Mouse (Mus musculus) testis, postnatal 10 days (tissue): ENCODE data around the gene Atxn3.
A peak's percentile ranks its signal among the peaks of the same experiment; 100 is the strongest.
"Not testable (repeated sequence)": the region's sequence is repeated elsewhere in the genome, so short reads cannot be mapped to it uniquely, and the experiment has no call there.

ENCODE experiments used
- DNase-seq: peaks from one replicate; pipeline ENCODE4 v3.0.0; 2021; ENCODE audit warnings: low spot score

Atxn3 gene

DNA sequence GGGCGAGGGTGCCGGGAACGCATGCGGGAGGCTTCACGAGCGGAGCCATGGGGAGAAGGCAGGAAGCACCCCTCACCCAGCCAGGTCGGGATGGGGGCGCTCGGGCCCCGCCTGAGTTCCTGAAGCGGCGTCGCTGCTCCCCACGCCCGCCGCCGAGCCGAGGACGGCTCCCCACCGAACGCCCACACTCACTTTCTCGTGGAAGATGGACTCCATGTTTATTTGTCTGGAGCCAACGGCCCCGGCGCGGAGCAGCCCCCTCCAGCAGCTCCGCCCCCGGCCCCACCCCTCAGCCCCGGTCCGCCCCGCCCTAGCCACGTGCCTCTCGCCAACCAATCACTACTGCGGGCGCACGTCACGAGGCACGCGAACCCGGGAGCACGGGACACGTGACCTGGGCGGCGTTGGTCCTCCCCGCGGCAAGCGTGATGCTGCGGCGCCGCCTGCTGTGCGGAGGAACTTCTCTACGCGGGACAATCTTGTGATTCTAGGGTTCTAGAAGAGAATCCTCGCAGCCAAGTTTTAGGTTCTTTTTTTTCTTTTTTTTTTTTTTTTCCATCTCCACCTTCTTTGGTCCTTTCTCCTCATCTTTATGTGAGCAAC, at the start of gene Atxn3:
Gene Atxn3, minus strand, starts transcription at position 305 of the 603 bp plus-strand sequence.
- DNase-seq = peak; percentile 99

DNA sequence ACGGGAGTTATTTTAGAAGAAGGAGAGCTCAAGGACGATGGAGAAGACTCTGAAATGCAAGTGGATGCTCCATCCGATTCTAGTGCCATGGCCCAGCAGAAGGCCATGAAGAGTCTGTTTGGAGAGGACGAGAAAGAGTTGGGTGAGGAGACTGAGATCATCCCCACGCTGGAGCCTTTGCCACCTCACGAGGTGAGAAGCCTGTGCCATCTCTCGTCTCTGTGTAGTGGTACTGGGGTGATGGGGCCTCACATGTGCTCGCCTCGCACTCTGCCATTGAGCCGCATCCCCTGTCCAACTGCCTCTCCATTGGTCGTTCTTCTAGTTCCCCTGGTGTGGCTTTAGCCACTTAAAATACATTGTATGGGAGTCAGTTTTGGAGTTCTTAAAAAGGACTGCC, 42.7 kb upstream of the Atxn3 start:
- no peak for DNase-seq

DNA sequence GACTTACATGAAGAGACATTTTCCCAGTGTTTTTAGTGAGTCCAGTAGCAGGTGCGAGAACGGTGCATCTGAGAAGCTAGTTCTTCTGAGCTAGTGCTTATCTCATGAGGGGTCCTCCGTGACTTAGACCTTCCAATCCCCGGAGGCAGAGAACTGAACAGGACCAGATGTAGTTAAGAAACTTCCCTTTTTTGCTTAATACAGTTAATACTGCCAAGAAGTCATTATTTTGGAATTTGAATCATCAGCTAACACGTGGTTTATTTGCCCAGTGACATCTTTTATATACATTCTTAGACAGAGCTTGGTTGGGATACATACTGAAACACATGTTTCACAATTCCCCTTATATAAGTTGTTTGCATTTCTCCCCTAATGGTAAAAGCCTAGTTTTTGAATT, 40.9 kb upstream of the Atxn3 start:
- no peak for DNase-seq

DNA sequence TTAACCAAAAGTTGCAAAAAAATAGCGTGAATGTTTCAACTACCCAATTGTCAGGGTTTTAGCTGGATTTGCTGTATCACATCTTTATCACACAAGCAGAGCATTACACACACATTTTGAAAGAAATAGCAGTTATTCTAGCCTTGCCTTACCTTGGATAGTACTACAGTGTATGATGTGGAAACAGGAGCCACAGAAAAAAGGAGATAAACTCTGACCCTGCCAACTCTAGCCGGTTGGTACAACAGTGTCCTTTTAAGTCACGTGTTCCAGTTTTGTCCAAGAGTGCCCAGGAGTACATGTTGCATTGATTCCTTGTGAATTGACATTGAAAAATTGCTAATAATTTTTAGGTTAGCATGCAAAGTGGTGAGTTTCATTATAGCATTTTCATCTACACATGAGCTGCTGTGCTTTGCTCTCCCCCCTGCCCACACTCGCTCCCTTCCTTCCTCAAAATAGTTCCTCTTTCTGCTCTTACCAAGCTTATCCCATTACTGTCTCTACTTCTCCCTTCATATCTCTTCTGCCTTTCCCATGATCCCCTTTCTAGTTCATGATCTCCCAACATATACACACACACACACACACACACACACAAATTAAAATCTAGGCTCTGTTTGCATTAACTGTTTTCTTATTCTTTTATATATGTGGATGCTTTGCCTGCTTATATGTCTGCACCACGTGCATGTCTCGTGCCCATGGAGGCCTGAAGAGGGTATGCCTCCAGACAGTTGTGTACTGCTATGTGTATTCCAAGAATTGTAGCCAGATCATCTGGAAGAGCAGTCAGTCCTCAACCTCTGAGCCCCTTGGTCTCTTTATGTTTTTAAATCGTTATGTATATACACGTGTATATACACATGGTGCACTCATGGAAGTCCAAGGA, 36.8 kb upstream of the Atxn3 start:
- no peak for DNase-seq

DNA sequence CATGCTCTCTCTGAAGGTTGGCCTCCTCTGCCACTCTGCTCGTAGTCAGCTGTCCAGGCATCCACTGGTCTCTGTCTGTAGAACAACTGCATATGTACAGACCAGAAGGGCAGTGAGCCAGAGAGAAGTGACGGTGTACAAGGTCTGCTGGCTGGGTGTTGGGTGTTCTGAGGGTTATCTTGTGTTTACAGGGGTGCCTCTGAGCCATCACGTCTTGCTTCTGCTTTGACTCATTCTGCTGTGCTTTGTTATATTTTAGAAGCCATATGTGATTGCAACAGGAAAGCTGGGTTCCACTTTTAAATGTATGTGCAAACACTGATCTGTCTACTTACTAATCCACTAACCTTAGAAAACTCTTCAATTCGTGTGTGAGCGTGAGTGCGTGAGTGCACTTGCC, 29.6 kb upstream of the Atxn3 start:
- no peak for DNase-seq

DNA sequence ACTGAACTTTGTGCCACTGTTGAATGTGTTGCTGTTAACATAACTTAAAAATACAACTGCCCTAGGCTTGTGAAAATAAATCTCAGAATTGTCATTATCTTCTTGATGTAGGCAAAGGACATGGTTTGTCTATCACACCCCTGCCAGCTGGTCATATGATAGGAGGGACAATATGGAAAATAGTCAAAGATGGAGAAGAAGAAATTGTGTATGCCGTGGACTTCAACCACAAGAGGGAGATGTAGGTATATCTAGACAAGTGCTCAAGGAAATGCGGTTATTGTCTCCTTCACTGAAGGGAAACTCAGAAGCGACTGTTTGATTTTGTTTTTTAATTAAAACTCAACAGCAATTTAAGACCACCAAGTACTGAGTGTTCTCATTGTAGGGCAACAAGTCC, 27.1 kb upstream of the Atxn3 start:
- no peak for DNase-seq

DNA sequence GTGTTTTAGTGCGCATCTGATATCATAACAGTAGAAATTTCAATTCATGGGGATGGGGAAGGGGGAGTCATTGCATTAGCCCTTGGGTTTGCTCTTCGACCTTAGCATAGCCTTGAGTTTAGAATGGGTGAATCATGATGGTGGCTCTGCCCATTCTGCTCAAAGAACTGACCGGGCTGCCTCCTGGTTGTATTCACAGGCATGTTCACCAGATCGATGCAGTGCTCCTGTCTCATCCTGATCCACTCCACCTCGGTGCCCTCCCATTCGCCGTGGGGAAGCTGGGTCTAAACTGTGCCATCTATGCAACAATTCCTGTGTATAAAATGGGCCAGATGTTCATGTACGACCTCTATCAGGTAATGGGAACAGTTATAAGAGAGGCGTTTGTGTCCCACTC, 24.9 kb upstream of the Atxn3 start:
- no peak for DNase-seq

DNA sequence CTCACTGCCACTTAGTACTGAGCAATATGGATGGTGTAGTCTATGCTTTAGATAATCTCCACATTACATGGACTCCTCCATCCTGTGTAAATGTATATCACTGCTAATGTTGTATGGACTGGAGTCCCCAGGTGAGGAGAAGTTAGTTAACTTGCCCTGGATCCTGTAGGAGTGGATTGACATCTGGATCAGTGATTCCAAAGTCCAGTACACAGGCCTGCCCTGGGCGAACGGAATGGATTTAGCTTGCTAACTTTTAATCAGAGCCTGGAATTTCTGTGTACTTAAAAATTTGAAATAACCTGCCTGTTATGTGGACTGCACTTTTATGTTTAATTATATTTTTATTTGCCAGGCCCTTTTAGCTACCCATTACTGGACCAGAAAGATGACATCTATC, 23.5 kb upstream of the Atxn3 start:
- no peak for DNase-seq

DNA sequence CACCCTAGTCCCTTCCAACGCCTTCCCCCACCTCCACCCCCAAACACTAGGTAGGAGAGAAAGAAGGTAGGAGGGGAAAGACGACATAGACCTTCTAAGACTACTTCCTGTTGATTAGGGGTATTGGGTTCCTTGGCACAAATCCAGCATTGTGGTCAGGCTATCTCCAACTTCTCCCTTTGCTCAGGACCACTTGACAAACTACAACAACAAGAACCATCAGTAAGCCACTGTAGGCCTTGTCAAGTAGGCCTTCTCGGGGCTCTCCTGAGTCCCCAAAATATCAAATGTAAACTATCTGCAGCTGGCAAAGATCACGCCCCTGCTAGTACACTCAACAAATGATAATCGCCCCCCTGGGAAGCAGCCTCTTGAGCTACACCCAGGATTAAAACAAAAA, 22.2 kb upstream of the Atxn3 start:
- no peak for DNase-seq

DNA sequence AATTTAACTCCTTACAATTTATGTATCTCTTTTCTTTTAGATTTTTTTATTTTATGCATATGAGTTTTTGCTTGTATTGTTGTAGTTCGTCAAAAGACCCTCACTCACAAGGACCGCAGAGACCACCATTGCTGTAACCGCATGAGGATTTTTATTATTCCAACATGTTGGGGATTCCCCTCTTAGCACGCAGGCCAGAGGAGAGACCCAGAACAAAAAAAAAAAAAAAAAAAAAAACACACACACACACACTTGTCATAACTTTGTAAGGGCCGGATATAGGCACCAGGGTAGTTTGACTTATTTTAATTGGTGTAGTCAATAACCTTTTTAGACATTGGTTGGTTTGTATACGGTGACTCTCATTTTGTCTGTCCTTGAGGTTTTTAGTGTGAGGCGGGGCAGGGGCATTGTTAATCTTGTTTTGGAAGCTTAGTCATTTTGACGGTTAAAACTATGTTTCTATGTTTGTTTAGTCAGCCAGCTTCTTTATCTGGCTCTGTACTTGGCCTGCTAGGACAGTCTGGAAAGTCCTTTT, 21.2 kb upstream of the Atxn3 start:
- no peak for DNase-seq

DNA sequence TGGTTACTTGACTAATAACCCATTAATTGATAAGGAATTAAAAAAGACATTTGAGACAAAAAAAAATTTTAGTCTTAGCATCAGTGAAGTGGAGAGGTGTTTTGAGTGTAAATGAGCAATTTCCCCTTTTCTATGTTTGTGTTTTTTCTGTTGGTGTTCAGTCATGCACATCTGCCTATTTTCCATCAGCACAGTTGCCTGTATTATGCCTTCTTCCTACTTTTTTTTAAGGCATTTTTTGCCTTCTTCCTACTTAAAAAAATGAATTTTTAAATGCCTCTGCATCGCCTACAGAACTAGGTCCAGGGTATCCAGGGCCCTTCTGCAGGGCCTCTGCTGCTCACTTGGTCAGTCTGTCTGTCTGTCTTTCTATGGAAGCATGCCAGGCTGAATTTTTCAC, 20.5 kb upstream of the Atxn3 start:
- no peak for DNase-seq

DNA sequence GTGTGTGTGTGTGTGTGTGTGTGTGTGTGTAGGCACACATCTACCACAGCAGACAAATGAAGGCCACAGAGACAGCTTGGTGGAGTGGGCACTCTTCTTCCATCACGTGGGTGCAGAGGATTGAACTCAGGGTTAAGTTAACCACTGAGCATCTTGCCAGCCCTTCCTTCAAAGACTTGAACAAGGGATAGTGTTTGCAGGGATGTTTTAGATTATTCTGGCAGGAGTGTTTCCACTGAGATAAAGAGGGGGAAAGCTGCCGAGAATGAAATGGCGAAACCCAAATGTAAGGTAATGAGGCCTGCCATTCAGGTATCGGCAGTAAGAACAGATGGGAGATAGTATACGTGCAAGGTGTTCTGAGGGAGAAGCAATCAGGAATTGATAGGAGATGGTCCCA, 20.1 kb upstream of the Atxn3 start:
- DNase-seq = no peak

DNA sequence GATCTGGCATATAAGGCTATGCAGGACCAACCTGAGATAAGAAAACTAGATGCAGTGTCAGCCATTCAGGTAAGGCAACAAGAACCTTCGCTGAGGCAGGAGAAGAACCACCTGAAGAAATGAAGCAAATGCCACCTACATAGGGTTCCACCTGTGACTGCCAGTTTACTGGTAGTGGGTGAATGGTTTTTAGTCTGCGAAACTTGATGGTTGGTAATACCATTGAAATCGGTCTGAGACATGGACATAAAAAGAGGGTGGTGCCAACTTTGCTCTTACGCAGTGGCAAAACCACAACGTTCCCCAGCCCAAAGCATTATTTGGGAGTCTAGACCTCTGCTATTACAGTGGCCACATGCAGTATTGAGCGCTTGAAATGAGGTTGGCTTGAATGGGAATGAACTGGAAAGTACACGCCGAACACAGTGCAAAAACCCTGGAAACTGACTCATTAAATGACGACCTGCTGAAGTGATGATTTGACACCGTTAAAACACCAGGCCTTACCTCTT, 19.4 kb upstream of the Atxn3 start:
- no peak for DNase-seq

DNA sequence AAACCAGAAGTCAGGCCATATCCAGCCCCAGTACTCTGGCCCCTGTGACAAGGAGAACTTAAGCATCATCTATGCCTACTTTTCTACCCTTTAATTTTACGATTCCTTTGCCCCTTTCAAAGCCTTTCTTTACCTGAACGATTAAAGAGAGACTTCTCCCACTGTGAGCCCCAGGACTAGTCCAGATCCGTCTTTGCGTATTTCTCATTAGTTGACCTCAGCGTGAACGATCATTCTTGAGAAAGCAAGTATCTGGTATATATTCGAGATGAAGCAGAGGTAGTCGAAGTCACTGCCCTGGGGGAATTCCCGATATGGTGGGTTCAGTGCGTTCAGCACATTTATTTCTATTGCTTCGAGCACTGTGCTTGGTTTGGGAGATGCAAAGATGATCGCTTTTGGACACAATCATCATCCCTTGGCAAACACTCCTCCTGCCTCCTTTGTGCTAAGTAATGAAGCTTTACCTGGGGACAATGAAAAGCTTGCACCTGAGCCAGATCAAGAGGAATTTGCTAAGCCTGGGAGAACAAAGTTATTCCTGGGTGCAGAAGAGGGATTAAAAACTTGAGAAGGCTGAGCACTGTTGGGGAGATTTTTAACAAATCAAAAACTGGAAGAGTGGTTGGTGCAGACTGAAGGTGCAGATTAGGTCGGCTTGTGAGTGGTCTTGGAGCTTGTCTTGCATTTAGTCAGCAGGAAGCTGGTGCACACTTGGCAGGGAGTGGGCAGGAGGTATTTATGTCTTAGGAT, 18.8 kb upstream of the Atxn3 start:
- no peak for DNase-seq

DNA sequence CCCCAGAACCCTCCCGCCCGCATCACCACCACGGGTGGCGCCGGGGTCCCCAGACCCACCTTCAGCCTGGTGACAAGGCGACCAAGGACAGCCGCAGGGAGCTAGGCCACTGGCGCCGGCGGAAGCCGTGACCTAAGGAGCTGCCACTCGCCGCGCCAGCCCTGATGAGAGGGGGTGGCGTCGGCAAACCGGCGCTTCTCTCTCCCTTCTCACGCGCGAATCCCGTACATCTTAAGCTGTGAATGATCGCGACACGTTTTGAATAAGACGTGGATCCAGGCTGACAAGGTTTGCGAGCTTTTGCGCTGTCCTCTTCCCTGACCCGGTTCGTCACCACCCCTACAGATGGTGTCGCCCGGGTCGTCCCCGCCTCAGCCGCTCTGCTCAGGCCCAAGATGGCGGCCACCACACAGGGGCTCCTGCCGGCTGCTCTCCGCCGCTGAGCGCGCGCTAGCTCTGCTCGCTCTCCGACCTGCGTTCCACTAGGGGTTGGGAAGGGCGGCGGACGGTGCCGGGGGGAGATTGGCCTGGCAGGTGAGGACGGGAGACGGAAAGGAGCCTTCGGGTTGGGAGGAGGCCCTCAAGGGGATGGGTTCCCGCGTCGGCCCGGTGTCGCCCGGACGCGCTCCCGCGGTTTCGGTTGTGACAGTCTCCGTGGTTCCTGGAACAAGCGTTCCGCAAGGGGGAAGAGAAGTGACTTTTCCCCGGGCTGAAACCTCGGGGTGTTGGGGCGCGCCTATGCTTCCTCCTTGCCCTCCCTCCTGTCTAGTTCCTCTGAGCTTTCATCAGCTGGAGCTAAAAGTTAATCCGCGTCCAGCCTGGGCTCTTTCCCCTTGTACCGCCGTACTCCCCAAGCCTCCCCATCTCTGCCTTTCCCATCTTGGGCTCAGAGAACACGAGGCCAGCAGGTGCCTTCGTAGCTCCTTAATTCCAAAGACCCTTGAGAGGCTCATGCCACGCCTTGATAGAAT, 17.8 kb upstream of the Atxn3 start, which contains the start of gene Cpsf2:
Gene Cpsf2, plus strand, starts transcription at position 388 of the 971 bp plus-strand sequence.
- DNase-seq = peak; percentile 86

DNA sequence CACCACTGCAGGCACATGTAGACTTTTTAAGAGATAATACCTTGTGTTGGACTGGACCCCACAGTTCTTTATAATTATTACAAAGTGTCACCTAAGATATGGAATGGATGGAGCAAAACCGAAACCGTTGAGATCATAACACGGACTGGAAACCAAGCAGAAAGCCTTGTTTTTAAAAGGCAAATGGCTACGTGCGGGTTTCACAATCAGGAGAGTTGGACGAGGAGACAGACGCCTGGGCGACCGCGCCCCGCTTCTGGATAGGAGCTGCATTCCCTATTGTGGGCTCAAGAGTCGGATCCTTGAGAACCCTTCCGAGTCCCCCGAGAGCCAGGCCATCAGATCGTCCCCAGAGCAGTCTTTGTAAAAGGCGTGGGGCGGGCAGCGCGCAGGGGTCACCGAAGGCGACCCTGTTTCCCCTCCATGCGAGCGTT, 17.1 kb upstream of the Atxn3 start:
- DNase-seq = no peak

DNA sequence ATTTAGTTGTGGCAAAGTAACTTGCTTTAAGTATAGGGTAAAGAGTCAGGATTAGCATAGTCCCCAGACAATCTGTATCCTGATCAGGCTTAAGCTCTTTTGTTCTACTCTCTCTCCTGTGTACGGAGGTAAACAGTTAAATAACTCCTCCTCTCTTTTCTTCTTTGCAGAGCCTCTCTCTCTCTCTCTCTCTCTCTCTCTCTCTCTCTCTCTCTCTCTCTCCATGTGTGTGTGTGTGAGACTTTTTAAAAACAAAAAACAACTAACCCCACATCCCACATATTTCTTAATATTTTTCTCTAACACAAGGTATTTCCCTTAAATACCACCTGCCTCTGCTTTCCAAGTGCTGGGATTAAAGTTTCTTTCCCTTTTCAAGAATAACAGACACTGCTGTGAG, 16.5 kb upstream of the Atxn3 start:
- no peak for DNase-seq

DNA sequence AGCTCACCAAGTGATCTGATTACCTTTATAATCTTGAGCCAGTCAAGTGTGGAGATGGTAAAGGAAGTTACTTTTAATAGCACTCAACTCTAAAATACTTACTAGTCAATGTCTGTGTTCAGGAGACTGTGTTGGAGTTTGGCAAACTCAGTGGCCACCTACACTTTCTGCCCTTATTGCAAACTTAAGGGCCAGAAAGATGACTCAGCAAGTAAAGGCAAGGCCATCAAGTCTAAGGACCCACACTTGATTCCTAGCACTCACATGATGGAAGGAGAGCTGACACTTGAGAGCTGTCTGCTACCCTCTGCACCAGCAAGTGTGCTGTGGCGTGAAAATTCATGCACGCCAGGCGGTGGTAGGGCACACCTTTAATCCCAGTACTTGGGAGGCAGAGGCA, 14.2 kb upstream of the Atxn3 start:
- no peak for DNase-seq

DNA sequence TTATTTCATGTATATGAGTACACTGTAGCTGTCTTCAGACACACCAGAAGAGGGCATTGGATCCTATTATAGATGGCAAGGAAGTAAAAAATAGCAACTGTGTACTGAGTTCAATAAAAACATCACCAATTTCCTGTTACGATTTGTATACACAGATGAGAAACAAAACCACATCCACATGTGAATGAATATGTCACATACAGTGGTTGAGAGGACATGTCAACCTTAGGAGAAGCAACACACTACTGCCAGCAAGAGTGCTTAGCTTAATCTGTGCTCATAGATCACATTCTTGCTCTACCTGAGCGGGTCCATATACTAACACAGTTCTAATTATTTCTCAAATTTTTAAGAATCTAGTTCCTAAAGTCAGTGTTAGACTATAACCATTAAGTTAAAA, 13.3 kb upstream of the Atxn3 start:
- no peak for DNase-seq

DNA sequence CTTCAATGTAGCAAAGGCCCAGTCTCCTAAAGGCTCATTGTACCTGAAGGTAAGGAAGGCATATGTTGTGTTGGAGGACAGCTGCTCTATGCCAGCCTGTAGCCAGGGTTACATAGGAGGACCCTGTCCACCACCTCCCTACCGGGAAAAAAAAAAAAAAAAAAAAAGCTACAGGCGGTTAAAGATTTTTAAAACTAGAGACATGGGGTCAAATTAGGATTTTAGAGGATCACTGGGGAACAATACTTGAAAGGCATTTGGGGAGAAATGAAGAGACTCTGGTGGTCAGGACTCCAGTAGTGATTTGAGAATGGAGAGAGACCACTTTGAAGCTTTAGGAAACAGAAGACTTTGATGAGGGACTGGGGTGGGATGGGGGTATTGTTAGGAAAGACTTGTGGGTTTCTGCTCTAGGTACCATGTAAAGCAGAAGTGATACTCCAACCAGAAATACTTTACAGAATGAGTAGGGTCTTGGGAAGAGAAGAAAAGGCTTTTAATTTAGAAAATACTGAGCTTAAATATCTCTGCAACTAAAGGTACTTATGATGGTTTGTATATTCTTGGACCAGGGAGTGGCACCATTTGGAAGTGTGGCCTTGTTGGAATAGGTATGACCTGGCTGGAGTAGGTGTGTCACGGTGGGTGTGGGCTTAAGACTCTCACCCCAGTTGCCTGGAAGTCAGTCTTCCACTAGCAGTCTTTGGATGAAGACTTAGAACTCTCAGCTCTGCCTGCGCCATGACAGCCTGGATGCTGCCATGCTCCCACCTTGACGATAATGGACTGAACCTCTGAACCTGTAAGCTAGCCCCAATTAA, 1.1 kb upstream of the Atxn3 start:
- DNase-seq = not testable (repeated sequence)
